Mouse (Mus musculus) forebrain, embryonic 10.5 days (tissue): ENCODE measurements around the gene Ccdc85c. TPM values are rescaled to one million over a fixed set of nuclear protein-coding genes. Genes with fewer than 3 reads are reported as not detected.
A peak's percentile ranks its signal among the peaks of the same experiment; 100 is the strongest.

Experiments
- DNase-seq: peaks from one replicate; pipeline ENCODE4 v3.0.0-alpha.2; 2017; ENCODE audit warnings: low spot score; ENCODE audit errors: extremely low spot score
- H3K27ac ChIP-seq: fragments of 300-500 bp; sonication (generic); 2 replicates; pipeline ENCODE4 v1.5.1; 2016; ENCODE audit warnings: mild to moderate bottlenecking
- H3K27me3 ChIP-seq: fragments of 300-500 bp; sonication (generic); 2 replicates; pipeline ENCODE4 v1.6.1; 2016; ENCODE audit warnings: mild to moderate bottlenecking; ENCODE audit not compliant: poor library complexity, severe bottlenecking
- H3K36me3 ChIP-seq: fragments of 300-500 bp; sonication (generic); replicated peaks from 2 replicates; pipeline ENCODE4 v1.6.1; 2016; ENCODE audit warnings: mild to moderate bottlenecking, moderate library complexity
- H3K4me1 ChIP-seq: fragments of 300-500 bp; sonication (generic); 2 replicates; pipeline ENCODE4 v1.6.1; 2016
- H3K4me3 ChIP-seq: fragments of 300-500 bp; sonication (generic); 2 replicates; pipeline ENCODE4 v1.5.1; 2016; ENCODE audit warnings: mild to moderate bottlenecking, moderate library complexity
- H3K9me3 ChIP-seq: fragments of 300-500 bp; sonication (generic); 2 replicates; pipeline ENCODE4 v1.6.1; 2016; ENCODE audit warnings: mild to moderate bottlenecking, moderate library complexity
- WGBS: fragments of 180-500 bp; shearing (Covaris S2); methylation state at CpG from one replicate; pipeline ENCODE4 v1.1.7; 2016; 5-methylcytosine and 5-hydroxymethylcytosine counted together
- polyA plus RNA-seq: library from polyadenylated mRNA; unstranded; fragments of >200 nt; fragmentation: Nextera tagmentation; extraction: Ambion mirVana; gene quantifications from 2 replicates; pipeline ENCODE4 v1.2.1, GENCODE M21; 2016

Ccdc85c gene
- polyA plus RNA-seq, 1 experiment from 2014 or later, result 14.6 TPM

DNA sequence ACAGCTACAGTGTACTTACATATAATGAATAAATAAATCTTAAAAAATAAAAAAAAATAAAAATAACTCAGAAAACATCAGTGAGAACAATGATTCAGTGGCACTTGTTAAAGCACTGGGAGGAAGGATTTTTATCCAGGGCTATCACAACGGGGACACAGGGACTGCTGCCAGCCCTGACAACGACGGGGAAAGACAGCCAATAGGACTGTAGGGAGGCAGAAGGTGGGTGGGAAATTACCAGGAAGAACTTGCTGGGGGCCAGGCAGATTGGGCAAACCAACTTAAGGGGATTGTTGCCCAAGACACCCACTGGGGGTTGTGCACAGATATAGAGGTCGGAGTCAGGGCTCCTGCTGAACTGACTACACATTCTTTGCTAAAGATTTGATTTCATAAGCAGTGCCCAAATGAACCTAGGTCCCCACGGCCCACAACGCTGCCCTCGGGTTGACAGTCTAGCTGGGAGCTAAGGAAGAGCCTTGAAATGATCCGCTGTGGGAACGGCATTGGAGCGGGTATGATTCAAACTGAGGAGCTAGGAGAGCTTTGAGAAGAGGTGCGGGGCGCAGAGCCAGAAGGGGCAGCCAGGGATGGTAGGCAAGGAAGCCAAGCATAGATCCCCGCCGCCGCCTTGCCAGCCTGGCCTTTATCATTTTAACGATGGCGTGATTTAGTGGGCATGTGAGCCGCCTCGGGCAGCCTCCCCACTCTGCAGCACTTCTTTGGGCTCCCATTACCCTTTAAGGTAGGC, 13.1 kb upstream of the Ccdc85c start:
- no peak for DNase-seq
- H3K27ac ChIP-seq, result peak overlapping the region; percentile 15; the same call in 1 of the 2 replicates
- H3K4me3 ChIP-seq, result no peak overlapping the region
- no peaks in the 10 kb centered on the region for H3K36me3 ChIP-seq
- H3K27me3 ChIP-seq, result no peaks in the 10 kb centered on the region
- WGBS, result 89% methylated on average over 19 of the region's 19 CpGs
- H3K4me1 ChIP-seq, result peaks cover 52% of the 10 kb centered on the region
- no peaks in the 10 kb centered on the region for H3K9me3 ChIP-seq

GRCm38 (mm10) chr12:108287011-108287410, 11.8 kb upstream of the Ccdc85c start:
- no peak for DNase-seq
- no peak overlapping the region for H3K27ac ChIP-seq
- no peak overlapping the region for H3K4me3 ChIP-seq
- H3K27me3 ChIP-seq, result 0 out of 2 replicates have a peak, but pooled peaks cover 3% of the 10 kb centered on the region
- H3K4me1 ChIP-seq, result peaks cover 41% of the 10 kb centered on the region
- no peaks in the 10 kb centered on the region for H3K9me3 ChIP-seq
- H3K36me3 ChIP-seq, result no peaks in the 10 kb centered on the region
- WGBS, result 91% methylated on average over 8 of the region's 8 CpGs

- DNase-seq, result no peak
- no peaks in the 10 kb centered on the region for H3K36me3 ChIP-seq
- H3K27ac ChIP-seq, result peak overlapping the region; percentile 81
- no peaks in the 10 kb centered on the region for H3K9me3 ChIP-seq
- 83% methylated on average over 4 of the region's 4 CpGs for WGBS
- peaks cover 35% of the 10 kb centered on the region for H3K4me1 ChIP-seq
- no peak overlapping the region for H3K4me3 ChIP-seq
- 0 out of 2 replicates have a peak, but pooled peaks cover 3% of the 10 kb centered on the region for H3K27me3 ChIP-seq
Measured at GRCm38 (mm10) chr12:108286381-108286780, 11.2 kb upstream of the Ccdc85c start.

DNA sequence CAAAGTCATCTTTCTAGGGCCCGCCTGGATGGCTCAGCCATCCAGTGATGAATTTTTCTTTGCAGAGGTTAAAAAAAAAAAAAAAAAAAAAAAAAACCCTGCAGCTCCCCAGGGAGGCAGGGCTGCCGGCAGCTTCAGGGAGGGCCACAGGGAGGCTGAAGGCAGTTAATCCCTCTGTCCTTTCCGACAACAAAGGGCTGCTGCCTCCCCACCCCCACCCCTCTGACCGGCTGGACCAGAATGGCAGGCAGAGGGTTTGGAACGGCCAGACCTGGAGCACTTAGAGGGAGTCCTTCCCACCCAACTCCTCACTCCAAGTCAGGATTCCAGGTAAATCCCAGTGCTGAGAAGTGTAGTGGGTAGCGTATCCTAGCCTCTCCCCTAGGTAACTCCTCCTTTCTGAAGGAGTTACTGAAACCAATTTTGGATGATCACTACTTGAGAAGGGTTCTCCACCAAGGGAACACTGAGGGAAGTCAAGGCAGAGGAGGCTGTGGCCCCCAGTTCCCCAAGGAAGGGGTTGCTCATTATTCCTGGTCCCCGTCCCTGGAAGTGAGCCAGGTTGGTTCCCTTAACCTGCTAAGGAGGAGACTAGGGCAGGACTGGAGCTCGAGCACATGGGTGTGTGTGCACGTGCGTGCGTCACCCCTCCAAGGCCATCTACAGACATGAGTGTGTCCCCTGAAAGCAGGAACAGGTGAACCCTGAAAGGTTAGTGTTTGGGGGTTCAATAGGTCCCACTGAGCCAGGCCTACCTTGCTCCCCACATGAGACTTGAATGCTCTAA, 10.2 kb upstream of the Ccdc85c start:
- peak overlapping the region; percentile 33 for H3K4me3 ChIP-seq
- 28% methylated on average over 11 of the region's 11 CpGs for WGBS

DNA sequence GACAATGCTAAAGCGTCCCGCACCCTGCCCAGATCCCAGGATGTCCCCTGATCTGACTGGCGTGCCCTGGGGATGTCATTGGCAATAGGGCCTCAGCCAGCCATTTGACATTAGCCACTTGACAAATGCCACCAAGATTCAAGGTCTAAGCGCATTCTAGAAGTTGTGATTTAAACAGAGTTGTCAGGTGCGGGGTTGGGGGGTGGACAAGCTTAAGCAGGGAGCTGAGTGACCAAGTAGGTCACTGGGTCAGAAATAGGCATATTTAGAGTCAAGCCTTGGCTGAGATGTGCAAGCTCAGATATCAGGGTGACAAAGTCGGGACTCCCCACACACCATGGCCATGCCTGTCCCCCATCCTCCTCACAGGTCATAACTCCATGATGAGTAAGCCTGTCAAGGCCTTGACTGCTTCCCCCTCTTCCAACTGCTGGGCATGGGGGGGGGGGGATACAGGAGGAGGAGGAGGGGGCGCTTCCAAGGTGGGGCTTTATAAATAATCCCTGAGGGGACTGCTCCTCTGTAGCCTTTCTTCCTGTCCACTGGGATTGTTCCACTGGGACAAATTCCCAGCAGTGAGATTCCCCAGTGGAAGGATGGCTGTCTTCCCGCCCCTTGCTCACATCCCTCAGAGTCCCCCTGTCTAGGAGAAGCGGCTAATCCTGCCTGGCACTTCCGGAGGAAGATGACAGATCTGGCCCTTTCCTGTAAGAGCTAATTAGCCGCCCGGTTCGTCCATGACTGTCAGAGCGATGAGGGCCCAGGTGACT, 9.4 kb upstream of the Ccdc85c start:
- Histone ChIP-seq H3K4me3 (peak overlapping the region; percentile 33), H3K27me3 (0 out of 2 replicates have a peak, but pooled peaks cover 8% of the 10 kb centered on the region), H3K4me1 (peaks cover 36% of the 10 kb centered on the region), H3K9me3 (no peaks in the 10 kb centered on the region), H3K36me3 (no peaks in the 10 kb centered on the region), H3K27ac (peak overlapping the region; percentile 81)
- DNase-seq, result peak; percentile 66
- 26% methylated on average over 14 of the region's 14 CpGs for WGBS

More for the DNA sequence above, 10.2 kb upstream of the Ccdc85c start:
- Histone ChIP-seq H3K4me1 (peaks cover 35% of the 10 kb centered on the region), H3K36me3 (no peaks in the 10 kb centered on the region), H3K9me3 (no peaks in the 10 kb centered on the region), H3K27ac (peak overlapping the region; percentile 81), H3K27me3 (0 out of 2 replicates have a peak, but pooled peaks cover 8% of the 10 kb centered on the region)
- peak; percentile 60 for DNase-seq

- H3K4me1 ChIP-seq, result peaks cover 64% of the 10 kb centered on the region
- H3K27me3 ChIP-seq, result peaks cover 24% of the 10 kb centered on the region
- DNase-seq, result no peak
- no peaks in the 10 kb centered on the region for H3K9me3 ChIP-seq
- WGBS, result 45% methylated on average over 15 of the region's 15 CpGs
- H3K27ac ChIP-seq, result peak overlapping the region; percentile 95
- H3K4me3 ChIP-seq, result peak overlapping the region; percentile 88
- no peaks in the 10 kb centered on the region for H3K36me3 ChIP-seq
Measured at GRCm38 (mm10) chr12:108278221-108278918, 3.1 kb upstream of the Ccdc85c start.

DNA sequence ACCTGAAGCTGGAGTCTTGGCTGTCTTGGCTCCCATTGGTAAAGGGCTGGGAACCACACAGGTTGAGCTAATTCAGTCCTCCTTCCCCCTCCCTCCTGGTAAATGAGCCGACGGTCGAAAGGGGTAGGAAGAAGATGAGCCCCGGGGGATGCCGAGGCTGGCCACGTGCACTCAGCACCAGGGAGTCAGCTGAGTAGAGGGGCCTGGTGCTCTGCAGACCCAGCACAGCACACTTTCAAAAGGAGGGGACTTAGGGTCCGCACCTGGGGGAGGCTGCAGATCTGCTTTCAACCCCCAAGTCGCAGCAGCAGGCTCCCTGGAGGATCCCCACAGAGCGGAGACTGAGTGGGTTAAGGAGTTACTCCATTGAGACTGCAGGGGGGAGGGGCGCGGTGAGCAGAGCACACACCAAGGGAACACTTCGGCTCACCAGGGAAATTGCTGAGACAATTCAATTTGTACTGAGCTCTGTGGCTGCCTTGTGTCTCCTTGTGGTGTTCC, 2.2 kb upstream of the Ccdc85c start:
- peak overlapping the region; percentile 95 for H3K27ac ChIP-seq
- H3K27me3 ChIP-seq, result peaks cover 21% of the 10 kb centered on the region
- H3K9me3 ChIP-seq, result no peaks in the 10 kb centered on the region
- 1% methylated on average over 12 of the region's 12 CpGs for WGBS
- DNase-seq, result peak; percentile 45
- peak overlapping the region; percentile 88 for H3K4me3 ChIP-seq
- H3K36me3 ChIP-seq, result peaks cover 4% of the 10 kb centered on the region; the same call in 1 of the 2 replicates
- H3K4me1 ChIP-seq, result peaks cover 74% of the 10 kb centered on the region

DNA sequence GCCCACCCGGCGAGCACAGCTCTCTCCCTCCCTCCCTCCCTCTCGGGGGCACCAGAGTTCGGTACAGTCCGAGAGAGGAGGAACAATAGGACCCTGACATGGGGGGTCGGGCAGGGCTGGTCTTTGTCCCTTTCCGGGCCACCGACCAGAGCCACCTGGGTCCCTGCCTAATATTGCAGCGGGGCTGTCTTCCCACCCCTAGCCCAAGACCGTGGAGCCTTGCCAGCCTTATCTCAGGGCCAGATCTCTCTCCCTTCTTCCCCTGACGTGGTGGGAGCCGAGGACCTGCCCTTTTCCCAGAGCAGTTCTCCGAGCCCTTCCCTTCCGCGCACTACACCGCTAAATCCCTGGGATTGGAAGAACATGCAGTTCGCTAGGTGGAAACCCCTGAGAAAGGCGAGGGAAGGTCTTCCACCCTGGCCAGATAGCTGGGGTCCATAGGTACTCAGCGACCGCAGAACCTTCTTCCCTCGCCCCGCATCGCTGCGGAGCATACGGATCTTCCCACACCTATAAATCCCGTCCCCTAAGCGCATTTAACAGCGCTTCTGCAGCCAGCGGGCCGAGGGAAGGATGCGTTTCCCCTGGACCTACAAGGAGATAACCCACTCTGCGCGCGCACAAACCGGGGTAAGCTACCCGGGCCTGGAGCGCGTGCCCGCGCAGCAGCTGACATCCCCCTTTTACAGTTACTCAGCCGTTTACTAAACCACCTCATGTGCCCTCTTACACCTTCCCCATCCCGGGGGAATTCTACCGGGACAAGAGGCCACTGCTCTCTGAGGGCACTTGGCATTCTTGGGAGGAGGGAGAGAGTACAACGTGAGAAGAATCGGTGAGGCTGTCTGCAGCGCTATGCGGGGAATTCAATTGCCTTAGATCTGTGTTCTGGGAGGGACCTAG, 946 bp upstream of the Ccdc85c start:
- peaks cover 86% of the 10 kb centered on the region for H3K4me1 ChIP-seq
- H3K36me3 ChIP-seq, result peaks cover 15% of the 10 kb centered on the region; the same call in 1 of the 2 replicates
- WGBS, result under 1% methylated on average over 47 of the region's 47 CpGs
- no peaks in the 10 kb centered on the region for H3K9me3 ChIP-seq
- peak; percentile 53 for DNase-seq
- peaks cover 20% of the 10 kb centered on the region for H3K27me3 ChIP-seq
- peak overlapping the region; percentile 88 for H3K4me3 ChIP-seq
- peak overlapping the region; percentile 95 for H3K27ac ChIP-seq

DNA sequence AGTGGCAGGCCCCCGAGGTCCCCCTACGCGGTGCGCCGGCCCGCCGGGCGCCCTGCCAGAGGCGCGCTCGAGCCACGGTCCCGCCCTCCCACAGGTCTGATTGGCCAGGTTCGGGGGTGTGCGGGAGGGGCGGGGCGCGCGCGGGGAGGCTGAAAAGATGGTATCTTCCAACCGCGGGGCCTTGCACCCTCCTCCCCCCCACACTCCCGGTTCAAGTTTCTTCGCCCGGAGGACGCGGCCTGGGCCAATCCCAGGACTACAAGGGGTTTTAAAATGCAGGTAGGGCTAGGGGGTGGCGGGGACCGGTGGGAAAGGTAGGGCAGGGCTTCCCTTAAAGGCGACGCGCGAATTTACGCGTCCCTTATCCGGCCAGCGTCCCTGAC, 274 bp upstream of the Ccdc85c start:
- Histone ChIP-seq H3K9me3 (no peaks in the 10 kb centered on the region), H3K27ac (peak overlapping the region; percentile 95), H3K27me3 (peaks cover 16% of the 10 kb centered on the region), H3K4me3 (peak overlapping the region; percentile 88), H3K4me1 (peaks cover 90% of the 10 kb centered on the region), H3K36me3 (peaks cover 16% of the 10 kb centered on the region; the same call in 1 of the 2 replicates)
- WGBS, result 1% methylated on average over 37 of the region's 37 CpGs
- DNase-seq, result peak; percentile 99

DNA sequence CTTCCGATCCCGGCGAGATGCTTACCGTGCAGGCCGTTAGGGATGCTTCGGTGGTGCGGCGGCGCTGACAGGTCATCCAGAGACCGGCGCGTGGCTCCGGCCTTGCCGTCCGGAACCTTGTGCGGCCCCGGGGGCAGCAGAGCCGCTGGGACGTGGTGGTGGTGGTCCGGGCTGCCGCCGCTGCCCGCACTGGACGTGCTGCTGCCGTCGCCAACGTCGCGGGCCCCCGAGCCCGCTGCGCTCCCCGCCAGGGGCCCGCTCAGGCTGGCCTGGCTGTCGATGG, 971 bp downstream of the Ccdc85c start:
- Histone ChIP-seq H3K9me3 (no peaks in the 10 kb centered on the region), H3K4me1 (peaks cover 99% of the 10 kb centered on the region), H3K36me3 (peaks cover 27% of the 10 kb centered on the region), H3K27me3 (peaks cover 15% of the 10 kb centered on the region), H3K4me3 (peak overlapping the region; percentile 88), H3K27ac (peak overlapping the region; percentile 95)
- no peak for DNase-seq
- WGBS, result under 1% methylated on average over 35 of the region's 35 CpGs
